Mouse (Mus musculus) cerebellum, adult 18-20 months (tissue): ENCODE data around the gene Cnmd.

Source experiments
- DNase-seq, 2 experiments: peaks; one replicate each; pipeline ENCODE4 v3.0.0; 2021

Cnmd gene

DNA sequence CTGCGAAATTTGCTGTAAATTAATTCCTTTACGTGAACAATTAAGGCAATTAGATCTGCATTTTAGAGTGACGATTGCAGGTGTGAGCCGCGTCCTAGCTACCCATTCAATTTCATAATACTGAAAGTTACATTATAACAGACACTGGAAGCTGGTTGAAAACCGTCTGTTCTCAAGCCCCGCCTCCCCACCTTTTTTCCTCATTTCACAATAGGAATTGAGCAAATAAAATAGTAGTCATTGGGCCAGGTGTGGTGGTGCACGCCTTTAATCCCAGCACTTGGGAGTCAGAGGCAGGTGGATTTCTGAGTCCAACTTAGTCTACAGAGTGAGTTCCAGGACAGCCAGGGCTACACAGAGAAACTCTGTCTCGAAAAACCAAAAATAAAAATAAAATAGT lies 19.9 kb downstream of the Cnmd start:
- DNase-seq = no peak

DNA sequence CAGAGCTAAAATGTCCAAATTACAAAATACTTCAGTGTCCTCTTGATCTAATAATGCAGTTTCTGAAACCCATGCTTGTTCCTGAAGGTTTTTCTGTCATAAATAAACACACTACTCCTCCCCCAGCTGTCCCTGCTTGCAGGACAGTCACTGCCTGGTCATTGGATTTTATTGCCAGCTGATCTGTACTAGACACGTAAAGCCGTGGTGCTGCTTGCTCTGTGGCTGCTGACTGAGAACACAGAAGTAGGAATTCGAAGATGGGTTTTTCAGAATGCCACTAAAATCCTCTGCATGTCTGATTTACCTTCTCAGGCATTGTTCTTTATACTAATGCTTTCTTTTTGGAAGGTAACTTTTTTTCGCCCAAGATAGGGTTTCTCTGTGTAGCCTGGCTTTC lies 25.2 kb downstream of the Cnmd start:
- no peak for DNase-seq

DNA sequence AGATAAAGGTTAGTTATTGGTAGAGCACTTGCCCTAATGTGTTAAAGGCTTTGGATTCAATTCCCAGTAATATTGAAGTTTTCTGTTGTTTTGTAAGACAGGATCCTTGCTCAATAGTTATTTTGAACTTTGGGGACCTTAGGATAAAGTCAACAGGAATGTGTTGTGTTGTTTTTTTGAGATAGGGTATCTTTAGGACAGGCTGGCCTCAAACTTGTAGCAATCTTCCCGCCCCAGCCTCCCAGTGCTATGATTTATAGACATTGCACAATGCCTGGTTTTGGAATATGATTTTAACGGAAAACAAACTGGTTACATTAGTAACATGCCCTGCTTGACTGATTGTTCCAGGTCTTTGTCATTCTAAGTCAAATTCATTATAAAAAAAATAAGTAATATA lies 28.8 kb downstream of the Cnmd start:
- no peak for DNase-seq

DNA sequence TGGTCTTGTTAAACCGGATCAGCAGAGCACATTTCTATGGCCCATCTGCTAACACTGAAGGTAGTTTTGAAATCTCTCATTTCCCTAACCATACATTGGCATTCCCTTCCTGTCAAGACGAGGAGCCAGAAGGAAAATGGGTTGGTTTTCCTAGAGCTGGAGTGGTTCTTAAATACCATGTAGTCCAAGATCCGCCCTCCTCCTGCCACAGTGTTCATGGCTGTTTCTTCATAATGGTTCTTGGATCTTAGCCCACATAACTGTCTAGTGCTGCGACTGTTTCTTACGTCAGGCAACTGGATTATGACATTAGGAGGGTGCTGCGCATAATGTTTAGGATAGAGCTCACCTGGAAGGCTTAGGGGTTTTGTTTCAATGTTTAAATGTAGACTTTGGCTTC lies 29.6 kb downstream of the Cnmd start:
- no peak for DNase-seq

DNA sequence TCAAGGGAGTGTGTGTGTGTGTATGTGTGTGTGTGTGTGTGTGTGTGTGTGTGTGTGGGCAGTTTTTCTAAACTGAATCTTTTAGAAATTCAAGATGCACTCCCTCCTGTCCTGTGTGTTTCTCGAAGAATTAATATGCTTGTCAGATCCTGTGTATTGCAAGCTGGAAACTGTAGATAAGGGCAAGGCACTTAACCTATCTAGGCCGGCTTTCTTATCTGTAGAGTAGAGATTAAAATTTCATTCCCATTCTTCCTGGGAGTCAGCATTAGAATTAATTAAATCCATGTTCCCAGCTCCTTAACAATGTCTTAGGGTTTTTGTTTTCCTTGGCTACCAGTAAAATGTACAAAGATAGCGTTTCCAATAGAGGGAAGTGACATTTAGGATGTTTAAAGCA lies 40.8 kb downstream of the Cnmd start:
- DNase-seq = no peak

DNA sequence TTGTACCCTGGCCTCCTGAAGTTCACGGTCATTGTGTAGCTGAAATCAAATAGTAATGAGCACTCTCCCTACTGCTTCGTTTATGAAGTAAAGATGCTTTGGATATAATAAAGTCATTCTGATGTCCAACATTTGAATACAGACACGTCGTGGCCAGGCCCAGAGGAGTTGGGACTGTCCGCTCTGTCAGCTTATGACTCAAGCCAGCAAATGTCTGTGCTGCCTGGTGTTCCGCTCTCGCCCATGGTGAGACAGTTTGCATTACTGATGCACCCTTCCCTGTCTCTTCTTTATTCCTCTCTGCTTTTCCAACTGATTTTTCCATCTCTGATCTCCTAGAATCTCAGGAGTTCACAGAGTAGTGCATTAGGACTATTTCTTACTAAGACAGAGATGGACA lies 42.2 kb downstream of the Cnmd start:
- DNase-seq = no peak

DNA sequence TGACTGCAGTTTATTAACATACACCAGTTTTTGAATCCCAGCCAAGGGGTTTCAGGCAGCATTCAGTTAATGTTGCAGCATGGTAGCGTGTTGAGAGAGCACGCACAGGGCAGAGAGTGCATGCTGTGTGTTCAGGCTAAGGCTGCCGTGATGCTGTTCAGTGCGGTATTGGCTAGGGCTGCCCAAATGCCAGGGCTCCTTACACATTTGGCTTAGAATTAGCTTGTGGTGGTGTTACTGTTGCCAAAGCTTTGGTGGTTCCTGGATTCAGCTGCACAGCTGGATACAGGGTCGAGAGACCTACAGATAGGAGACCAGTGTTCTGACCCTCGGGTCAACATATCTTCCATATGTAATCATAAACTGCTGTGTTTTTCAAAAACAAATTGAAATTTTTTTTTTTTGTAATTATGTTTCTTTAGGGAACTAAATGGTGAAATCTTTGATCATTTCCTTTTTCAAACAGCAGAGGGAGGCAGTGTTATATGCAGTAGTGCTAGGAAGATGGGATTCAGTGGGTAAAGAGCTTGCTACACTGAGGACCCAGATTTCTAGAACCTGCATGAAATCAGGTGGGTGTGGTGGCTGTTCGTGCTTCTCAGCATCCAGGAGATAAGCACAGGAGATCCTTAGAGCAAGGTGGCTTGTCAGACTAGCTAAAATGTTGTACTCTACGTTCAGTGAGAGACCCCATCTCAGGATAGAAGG lies 44.7 kb downstream of the Cnmd start:
- no peak for DNase-seq

DNA sequence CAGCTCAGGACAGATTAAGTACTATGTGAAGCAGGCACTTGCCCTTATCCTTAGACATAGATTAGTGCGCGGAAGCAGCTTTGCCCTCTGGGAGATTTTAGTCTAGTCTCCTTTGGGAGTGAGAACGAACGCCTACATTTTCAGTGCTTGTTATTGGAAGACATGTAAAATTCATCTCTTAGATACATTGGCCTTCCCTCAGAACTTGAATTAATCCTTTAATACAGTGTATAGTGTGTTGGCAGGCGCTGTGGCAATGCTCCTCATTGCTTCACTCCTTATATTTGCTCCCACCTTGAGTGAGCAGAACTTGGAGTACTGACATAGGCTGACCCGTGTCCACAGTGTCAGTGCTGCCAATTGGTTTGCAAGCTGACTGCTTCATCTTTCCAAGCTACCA lies 53.7 kb downstream of the Cnmd start:
- DNase-seq = no peak

DNA sequence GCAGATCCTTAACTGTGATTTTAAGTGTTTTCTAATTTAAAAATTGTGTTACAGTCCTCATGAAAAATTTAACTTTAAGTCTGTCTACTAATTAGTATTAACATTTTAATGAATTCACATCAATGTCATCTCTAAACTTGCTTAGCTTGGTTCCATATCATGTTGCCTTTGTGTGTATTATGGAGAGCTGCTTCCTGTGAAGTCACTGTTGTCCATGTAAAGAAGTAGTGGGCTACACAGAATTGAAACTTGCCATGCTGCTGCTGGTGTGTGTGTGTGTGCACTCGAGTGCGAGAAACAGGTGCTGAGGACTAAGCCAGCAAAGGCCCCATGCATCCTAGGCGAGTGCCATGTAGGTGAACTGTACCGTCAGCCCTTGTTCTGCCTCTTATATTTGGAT lies 54.6 kb downstream of the Cnmd start:
- DNase-seq = no peak

DNA sequence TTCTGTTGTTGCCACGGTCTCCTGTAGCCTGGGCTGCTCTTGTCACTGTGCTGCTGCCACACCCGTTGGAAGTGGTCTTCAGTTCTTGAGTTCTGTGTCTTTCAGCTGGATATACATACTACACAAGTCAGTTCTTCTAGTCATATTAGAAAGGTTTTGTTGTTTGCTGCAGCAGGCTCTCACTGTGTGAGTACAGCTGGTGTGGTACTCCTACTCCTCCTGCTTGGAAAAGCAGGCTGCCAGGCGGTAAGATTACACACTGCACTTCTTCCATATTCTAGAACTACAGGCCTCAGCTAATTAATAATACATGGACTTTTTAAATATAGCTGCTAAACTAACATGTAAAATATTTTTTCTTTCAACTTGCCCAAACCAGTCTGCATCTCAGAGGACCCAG lies 55.1 kb downstream of the Cnmd start:
- no peak for DNase-seq

DNA sequence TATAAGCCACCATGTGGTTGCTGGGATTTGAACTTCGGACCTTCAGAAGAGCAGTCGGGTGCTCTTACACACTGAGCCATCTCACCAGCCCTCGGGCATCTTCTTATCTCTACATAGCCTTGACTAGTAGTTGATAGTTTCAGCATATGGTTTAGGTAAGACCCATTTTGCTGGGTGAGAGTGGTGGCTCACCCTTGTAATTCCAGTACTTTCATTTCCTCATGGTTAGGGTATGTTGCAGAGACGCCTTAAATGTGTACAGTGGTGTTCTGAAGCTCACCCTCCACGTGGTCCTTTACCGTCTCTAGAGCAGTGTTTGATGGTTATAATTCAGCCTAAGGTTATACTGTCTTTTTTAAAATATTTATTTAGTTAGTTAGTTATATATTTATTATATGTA lies 55.6 kb downstream of the Cnmd start:
- no peak for DNase-seq

DNA sequence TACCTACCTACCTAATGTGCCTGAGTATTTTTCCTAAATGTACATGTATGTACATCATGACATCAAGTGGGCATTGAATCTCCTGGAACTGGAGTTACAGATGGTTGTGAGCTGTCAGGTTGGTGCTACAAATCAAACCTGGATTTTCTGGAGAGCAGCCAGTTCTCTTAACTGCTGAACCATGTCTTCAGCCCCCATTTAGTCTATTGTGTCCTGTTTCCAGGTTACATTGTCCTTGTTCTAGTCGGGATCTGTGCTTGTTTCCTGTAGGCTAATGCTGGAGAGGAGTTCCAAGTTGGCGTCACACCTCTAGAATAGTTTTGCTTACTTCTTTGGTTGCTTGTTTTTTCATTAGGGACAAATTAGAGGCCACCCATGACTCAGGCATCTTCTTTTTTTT lies 56.1 kb downstream of the Cnmd start:
- DNase-seq = no peak

DNA sequence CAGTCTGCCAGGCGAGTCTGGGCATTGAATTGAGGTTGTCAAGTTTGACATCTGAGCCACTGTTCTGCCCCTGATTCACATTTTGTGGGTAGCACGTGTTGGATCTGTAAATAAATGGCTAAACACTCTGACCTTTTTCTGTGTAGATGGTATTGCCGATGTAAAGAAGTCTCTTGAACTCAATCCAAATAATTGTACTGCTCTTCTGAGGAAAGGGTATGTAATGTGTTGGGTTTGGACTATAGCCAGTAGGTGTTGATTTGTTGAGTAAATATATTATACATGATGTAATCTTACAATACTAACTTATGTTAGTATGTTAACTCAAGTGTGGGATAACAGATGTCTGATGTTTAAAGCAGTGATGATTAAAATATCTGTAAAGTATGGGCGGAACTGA lies 65.4 kb downstream of the Cnmd start:
- no peak for DNase-seq

DNA sequence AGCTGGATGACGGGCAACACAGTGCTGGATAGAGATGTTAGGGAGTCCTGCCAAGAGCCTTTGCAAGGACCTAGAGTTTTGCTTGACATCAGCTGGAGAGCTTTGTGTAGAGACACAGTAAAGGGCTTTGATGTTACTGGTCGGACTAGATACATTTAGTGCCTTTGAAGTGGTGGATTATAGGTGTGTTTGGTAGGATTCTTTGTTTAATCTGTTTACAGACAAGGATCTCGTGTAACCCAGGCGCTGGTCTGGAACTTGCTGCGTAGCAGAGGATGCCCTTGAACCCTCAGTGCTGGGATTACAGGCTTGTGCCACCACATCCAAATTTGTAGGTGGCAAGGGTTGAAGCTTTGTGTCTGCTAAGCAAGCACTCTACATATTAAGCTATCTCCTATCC lies 67.9 kb downstream of the Cnmd start:
- no peak for DNase-seq

DNA sequence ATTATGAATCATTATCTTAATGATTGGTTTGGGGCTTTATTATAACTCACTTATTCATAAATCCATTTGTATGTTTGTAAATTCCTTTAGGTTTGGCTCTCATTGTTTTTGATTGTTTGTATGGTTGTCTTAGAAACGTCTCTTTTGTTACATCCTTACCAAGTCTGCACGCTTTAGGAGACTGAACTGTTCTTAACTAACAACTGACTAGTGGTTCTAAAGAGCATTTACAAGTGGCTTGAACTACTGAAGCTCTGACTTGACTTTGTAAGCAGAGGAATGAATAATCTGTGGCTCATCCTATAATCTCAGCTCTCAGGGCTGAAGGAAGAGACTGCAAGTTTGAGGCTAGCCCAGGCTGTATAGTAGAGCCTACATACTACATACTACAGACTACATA lies 70.4 kb downstream of the Cnmd start:
- no peak for DNase-seq

DNA sequence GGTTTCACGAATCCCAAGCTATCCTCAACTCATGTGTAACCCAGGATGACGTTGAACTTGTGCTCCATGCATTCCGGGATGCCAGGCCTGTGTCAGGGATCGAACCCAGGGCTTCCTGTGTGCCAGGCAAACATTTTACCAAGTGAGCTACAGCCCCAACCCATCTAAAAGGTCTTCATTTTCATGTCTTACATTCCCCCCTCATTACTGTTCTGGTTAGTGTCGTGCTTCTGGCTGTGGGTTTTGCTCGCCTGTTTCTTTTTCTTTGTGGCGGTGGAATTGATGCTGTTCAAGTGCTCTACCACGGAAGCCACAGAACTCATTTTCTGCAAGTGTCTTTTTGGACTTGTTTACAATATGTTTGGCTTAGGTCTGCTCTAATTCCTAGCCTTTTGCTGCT lies 71.1 kb downstream of the Cnmd start:
- no peak for DNase-seq

DNA sequence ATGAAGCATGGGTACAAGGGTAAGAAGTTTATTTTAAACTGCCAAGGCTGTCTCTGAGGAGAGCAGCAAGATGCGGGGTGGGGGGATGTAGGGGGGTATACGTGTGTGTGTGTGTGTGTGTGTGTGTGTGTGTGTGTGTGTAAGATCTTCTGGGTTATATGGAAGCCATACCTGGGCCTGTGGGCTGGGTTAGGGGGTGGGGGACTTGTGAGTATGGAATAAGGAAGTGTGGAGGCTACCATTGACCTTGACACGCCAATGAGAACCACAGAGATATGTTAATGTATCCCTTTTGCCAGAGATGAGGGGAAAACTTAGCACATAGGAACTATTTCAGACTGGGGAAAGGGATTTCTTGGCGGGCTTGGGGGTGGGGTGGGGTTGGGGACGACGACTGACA lies 72.6 kb downstream of the Cnmd start:
- no peak for DNase-seq

DNA sequence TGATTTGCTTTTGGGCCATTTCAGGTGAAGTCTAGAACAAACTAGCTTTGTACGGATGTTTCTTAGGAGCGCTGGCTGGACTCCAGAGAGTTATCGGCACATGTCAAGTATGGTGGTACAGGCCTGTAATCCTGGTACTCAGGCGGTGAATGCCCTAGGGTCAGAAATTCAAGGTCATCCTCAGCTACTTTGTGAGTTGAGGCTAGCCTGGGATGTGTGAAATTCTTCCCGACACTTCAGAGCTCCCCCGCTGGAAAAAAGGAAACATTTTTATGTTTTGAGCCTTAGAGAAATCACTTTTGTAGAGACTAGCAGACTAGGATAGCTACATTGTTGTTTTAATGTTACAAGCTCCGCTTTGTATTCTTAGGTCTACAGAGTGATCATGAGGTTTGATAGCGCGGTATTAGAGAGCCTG lies 73.4 kb downstream of the Cnmd start:
- peak; percentile 21 to 38 for DNase-seq

DNA sequence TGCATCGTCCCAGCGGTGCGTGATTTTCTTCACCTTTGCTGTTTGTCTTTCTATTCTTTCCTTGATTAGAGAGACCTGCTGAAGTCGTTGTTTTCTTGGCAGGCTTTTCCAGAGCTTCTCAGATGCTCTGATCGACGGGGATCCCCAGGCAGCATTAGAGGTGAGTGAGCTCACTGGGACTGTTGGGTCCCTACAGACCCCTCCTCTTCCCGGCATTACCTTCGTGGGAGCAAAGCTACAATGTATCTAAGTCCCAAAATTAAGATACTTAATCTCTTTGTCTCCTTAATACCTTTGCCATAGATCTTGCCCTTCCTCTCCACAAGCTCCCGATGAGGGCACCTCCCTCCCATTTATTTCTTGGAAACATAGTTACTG lies 74.1 kb downstream of the Cnmd start:
- no peak for DNase-seq
